Mouse (Mus musculus): ENCODE measurements around the gene Ccdc32.

- no peak for TF ChIP-seq CTCF (IDR thresholded peaks at IDR 0.05)
- TF ChIP-seq EP300 (IDR thresholded peaks at IDR 0.05): no peak
Measured at GRCm38 (mm10) chr2:119035397-119035745, 6.2 kb upstream of the Ccdc32 start.
